Mouse (Mus musculus) cerebellum, postnatal 36 days (tissue): ENCODE data around the gene Olfr901.
"Not testable (repeated sequence)": the region's sequence is repeated elsewhere in the genome, so short reads cannot be mapped to it uniquely, and the experiment has no call there.

Experiments used
- DNase-seq, 2 experiments: peaks; one replicate each; pipeline ENCODE4 v3.0.0; 2021 to 2022; ENCODE audit warnings: mixed read lengths in 2 of 2

Gene Olfr901

DNA sequence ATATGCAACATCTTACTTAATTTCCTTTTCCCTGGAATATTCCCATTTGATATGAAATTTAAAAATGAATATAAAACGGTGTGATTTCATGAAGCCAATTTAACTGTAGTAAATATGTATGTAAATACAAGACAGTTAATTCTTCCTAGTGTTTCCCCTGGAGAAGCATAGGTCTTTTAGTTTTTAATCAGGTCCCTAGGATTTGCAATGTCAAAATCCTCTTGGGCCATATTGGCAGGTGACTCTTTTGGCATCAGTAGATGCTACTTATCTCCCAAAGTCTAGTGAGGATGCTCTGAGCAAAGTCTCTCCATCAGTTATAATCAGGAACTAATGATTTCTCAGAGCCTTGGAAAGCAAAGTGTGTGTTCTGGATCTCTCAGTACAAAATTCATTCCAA lies at the start of gene Olfr901:
TSS of gene Olfr901 (plus strand) at position 301 of the 400 bp plus-strand sequence.
- DNase-seq, result no peak

DNA sequence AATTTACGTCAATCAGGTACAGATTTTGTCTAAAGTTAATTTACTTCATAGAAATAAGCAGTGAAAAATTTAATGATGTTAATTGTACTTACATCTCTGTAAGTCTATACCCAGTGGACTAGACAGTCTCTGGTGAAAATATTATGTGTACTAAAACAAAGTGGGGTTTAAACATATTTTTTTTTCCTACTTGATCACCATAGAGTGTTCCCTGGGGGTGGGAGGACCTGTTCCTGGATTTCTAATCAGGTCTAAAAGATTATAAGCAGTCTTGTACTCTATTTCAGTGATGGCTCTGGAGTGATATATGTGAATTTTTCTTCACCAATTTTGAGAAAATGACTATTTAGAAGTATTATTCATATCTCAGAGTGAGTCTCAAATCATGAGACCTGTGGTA lies 27.9 kb upstream of the Olfr901 start, which contains the start of gene Olfr147:
TSS of gene Olfr147 (plus strand) at position 301 of the 400 bp plus-strand sequence.
- no peak for DNase-seq

DNA sequence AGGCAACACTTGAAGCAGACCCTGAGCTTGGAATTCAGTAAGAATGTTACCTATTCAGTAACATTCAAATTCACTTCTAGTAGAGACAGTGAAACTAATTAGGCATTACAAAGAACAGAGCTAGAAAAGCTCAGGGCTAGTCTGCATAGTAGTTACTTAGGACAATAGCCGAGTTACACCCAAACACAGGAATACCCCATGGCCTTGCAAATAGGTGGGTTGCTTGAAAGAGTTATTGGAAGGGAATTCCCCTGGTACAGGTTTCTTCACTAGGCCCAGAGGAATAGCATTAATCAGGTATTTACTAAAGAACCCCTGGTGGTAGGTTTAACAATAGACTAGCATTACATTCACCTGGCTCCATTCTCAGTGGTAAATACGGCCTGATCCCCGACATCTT lies 21.8 kb upstream of the Olfr901 start:
- DNase-seq, result not testable (repeated sequence)

DNA sequence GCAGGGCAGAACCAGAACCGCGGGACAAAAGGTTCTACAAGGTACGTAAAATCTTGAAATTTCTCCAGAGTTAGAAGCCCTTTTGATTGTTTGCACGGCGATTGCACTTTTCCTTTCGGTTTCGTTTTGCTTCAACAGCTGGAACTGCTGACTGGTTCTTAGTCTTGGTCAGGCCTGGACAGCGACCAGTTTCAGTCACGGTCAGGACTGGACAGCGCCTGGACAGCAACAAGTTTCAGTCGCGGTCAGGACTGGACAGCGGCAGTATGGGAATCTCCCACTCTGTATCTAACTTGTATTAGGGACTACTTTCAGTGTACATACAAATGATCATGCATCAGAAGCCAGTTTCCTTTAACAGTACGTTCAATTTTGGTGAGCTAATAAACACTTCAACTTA lies 15.8 kb upstream of the Olfr901 start:
- not testable (repeated sequence) for DNase-seq

DNA sequence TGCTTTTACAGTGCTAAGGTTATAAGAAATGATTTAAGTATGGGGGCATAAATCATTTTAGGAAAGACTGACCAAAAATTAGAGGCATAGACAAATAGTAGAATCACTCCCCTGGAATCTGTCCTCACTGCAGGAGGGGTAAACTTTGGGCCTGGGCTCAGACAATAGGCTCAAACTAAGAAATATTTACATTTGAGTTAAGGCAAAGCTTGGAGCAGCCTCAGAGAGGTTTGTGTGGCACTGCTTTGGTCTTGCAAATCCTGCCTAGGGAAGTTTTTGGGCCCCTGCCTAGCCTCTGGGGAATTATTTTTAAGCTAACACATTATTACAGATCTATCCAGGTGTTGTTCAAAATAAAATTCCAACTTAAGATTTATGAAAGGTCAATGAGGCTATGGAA lies 5.5 kb upstream of the Olfr901 start:
- DNase-seq, result no peak

DNA sequence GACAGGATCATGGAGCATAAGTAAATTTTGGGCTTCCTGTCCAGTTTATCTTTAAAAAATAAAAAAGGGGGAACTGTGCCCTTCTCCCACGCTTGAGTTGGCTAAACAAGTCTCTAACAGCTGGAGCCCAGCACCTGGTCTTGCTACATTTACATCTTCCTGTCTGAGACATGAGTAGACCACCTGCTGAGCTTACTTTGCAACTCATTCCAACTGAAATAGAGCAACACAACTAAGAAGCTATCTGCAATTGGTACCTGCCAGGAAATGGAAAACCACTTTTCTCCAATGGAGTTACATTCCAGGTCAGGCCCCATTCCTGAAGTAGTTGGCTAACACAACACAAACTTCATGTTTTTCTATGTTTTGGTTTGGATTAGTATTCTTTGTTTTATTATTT lies 2.2 kb upstream of the Olfr901 start:
- no peak for DNase-seq

DNA sequence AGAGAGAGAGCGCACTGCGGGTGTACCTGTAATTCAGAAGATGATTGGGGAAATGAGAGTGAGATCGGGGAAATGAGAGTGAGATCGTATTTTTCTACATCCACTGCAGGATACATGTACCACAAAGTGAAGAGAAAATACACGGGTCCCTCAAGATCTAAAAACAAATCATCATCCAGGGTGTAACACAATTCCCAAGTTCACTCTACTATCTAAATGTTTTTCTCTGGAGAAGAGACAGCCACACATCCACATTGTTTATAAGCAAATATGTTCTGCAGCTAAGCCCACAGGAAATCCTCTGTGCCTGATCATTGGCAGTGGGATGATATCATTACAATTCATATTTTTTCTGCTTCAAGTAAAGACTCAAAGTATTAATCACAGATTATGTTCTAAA lies 18.1 kb downstream of the Olfr901 start, which contains the start of gene Olfr902:
TSS of gene Olfr902 (plus strand) at position 301 of the 400 bp plus-strand sequence.
- no peak for DNase-seq

DNA sequence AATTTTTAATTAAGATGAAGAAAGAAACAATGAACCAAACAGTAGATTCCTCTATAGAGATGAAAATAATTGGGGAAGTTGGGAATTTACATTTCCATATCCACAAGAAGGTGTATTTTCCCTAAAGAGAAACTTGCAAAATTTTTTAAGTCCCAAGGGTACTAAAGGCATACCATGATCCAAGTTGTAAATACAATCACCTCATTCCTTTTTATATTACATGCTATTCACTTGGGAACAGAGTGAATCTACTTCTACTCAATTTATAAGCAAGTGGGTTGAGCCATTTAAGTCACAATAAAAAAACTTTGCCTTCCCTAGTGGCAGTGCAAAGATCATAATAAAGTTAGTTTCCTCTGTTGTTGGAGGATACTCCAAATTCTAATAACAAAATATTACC lies 33.6 kb downstream of the Olfr901 start, which contains the start of gene Olfr904:
TSS of gene Olfr904 (plus strand) at position 301 of the 400 bp plus-strand sequence.
- DNase-seq, result no peak

DNA sequence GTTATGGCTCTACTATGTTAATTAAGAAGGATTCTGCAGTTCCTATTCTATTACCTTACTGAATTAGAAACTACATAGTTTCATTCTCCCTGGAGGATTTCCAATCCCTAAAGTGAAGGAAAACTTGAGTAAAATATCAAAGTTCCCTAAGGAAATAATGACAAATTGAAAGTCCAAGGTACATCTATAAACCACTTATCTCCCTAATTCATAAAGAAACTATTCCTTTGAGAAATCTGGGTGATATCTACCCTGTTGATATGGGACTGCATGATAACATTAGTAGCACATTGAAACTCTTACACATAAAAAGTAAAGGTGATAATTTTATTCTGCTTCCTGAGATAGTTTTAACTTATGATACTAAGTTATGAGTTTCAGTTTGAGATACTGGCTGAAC lies 41.6 kb downstream of the Olfr901 start, which contains the start of gene Olfr905:
TSS of gene Olfr905 (plus strand) at position 301 of the 400 bp plus-strand sequence.
- no peak for DNase-seq
